Mouse (Mus musculus) ES-E14 (cell line): ENCODE measurements at regions not wholly inside any gene's neighbourhood (a gene's known extent, or its start where the extent isn't known, plus 50 kb on each side); places are given as distances from the start of the nearest gene placed in this dataset.

Source experiments
- CHD2 ChIP-seq: IDR thresholded peaks from 2 replicates; pipeline ENCODE4 v1.6.1; 2014; ENCODE audit warnings: mild to moderate bottlenecking, low read depth, low read length, inconsistent platforms
- HCFC1 ChIP-seq: IDR thresholded peaks from 2 replicates; pipeline ENCODE4 v1.6.1; 2012; ENCODE audit warnings: low read length, inconsistent platforms, borderline replicate concordance; ENCODE audit not compliant: insufficient read depth
- MAFK ChIP-seq: IDR thresholded peaks from 2 replicates; pipeline ENCODE4 v1.6.1; 2014; ENCODE audit warnings: mild to moderate bottlenecking, low read depth, low read length, inconsistent platforms; ENCODE audit not compliant: insufficient read depth
- ZC3H11A ChIP-seq: IDR thresholded peaks from 2 replicates; pipeline ENCODE4 v1.6.1; 2012; ENCODE audit warnings: low read depth, mild to moderate bottlenecking, inconsistent platforms, low read length, borderline replicate concordance
- ZNF384 ChIP-seq: IDR thresholded peaks from 2 replicates; pipeline ENCODE4 v1.6.1; 2012; ENCODE audit warnings: low read depth, low read length, inconsistent platforms

DNA sequence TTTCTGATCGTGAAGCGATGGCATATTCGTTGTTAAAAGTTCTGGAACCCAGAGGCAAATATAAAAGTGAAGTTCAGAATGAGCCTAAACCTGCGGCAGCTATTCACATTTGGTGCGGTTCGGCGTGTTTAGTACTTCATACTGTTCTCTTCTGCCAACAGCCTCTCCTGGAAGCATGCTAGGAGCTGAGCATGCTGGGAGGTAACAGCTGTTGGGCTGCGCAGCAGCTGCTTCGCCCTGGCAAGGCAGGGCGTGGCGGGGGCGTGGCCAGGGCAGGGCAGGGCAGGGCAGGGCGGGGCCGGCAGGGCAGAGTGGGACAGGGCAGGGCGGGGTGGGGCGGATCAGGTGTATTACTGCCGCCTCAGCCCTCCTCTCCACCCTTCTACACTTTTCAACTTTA, 107.2 kb upstream of the Mdm1 start:
- no peak for TF ChIP-seq ZNF384
- TF ChIP-seq ZC3H11A, result no peak
- TF ChIP-seq MAFK, result no peak
- TF ChIP-seq CHD2, result no peak
- TF ChIP-seq HCFC1, result no peak
